Mouse (Mus musculus) intestine, embryonic 15.5 days (tissue): Measurements from ENCODE around the gene Tceal3. TPM values are rescaled to one million over a fixed set of nuclear protein-coding genes. Genes with fewer than 3 reads are reported as not detected.
"Not testable (repeated sequence)": the region's sequence is repeated elsewhere in the genome, so short reads cannot be mapped to it uniquely, and the experiment has no call there.

Experiments
- ATAC-seq: fragments of 200-750 bp; cut with Nextera tagmentation; 2 replicates; pipeline ENCODE4 v1.8.0; 2017; ENCODE audit warnings: moderate TSS enrichment, moderate library complexity
- H3K27ac ChIP-seq: fragments of 300-500 bp; sonication (generic); 2 replicates; pipeline ENCODE4 v1.5.1; 2015; ENCODE audit warnings: mild to moderate bottlenecking, inconsistent platforms
- H3K27me3 ChIP-seq: fragments of 300-500 bp; sonication (generic); replicated peaks from 2 replicates; pipeline ENCODE4 v1.6.1; 2015; ENCODE audit warnings: inconsistent platforms
- H3K36me3 ChIP-seq: fragments of 300-500 bp; sonication (generic); 2 replicates; pipeline ENCODE4 v1.6.1; 2015; ENCODE audit warnings: inconsistent platforms
- H3K4me1 ChIP-seq: fragments of 300-500 bp; sonication (generic); replicated peaks from 2 replicates; pipeline ENCODE4 v1.6.1; 2015; ENCODE audit warnings: inconsistent platforms
- H3K4me2 ChIP-seq: fragments of 300-500 bp; sonication (generic); replicated peaks from 2 replicates; pipeline ENCODE4 v1.6.1; 2015; ENCODE audit warnings: mild to moderate bottlenecking, inconsistent platforms
- H3K4me3 ChIP-seq: fragments of 300-500 bp; sonication (generic); replicated peaks from 2 replicates; pipeline ENCODE4 v1.5.1; 2015; ENCODE audit warnings: inconsistent platforms
- H3K9ac ChIP-seq: fragments of 300-500 bp; sonication (generic); 2 replicates; pipeline ENCODE4 v1.6.1; 2015; ENCODE audit warnings: inconsistent platforms
- H3K9me3 ChIP-seq: fragments of 300-500 bp; sonication (generic); 2 replicates; pipeline ENCODE4 v1.6.1; 2016; ENCODE audit warnings: inconsistent platforms
- WGBS: fragments of 180-500 bp; shearing (Covaris S2); methylation state at CpG from one replicate; pipeline ENCODE4 v1.1.7; 2015; 5-methylcytosine and 5-hydroxymethylcytosine counted together
- polyA plus RNA-seq: library from polyadenylated mRNA; unstranded; fragments of >200 nt; fragmentation: Nextera tagmentation; extraction: Ambion mirVana; gene quantifications from 2 replicates; pipeline ENCODE4 v1.2.1, GENCODE M21; 2015

The Tceal3 gene
- polyA plus RNA-seq, 1 experiment from 2014 or later, result 7.4 TPM

- not testable (repeated sequence) for H3K9ac ChIP-seq, H3K4me3 ChIP-seq, H3K9me3 ChIP-seq, H3K4me1 ChIP-seq, H3K27ac ChIP-seq, H3K4me2 ChIP-seq, H3K27me3 ChIP-seq, ATAC-seq, H3K36me3 ChIP-seq
- WGBS, result 67% methylated on average over 3 of the region's 3 CpGs
Measured at GRCm38 (mm10) chrX:136714742-136715474, 124.3 kb downstream of the Tceal3 start.

Other genes starting within 250 kb of the Tceal3 start
- gene Kir3dl1, start 72.8 kb upstream of the Tceal3 start, polyA plus RNA-seq, result not detected in 2 replicates
- gene Kir3dl2, start 46.8 kb upstream of the Tceal3 start, polyA plus RNA-seq, result not detected in 2 replicates
- gene Tceal1, start 117.1 kb downstream of the Tceal3 start, polyA plus RNA-seq, result 6.0 and 7.8 TPM in 2 replicates
- 439 and 480 TPM in 2 replicates for gene Morf4l2, start 152.8 kb downstream of the Tceal3 start, polyA plus RNA-seq
- not detected in 2 replicates for gene Glra4, start 189.3 kb downstream of the Tceal3 start, polyA plus RNA-seq
- 4.6 and 5.8 TPM in 2 replicates for gene Plp1, start 231.8 kb downstream of the Tceal3 start, polyA plus RNA-seq